Mouse (Mus musculus): Measurements from ENCODE around the gene Sik3.

- TF ChIP-seq CTCF (IDR thresholded peaks at IDR 0.05; ENCODE audit: extremely low read depth, insufficient read depth, insufficient read length, insufficient replicate concordance) (no peak), POLR2A (IDR thresholded peaks at IDR 0.05; ENCODE audit: low read depth, low read length) (no peak)
Measured at GRCm38 (mm10) chr9:46185191-46185590, 172.6 kb downstream of the Sik3 start.

Data from spleen, adult 2 months (tissue).